Mouse (Mus musculus) retina, postnatal 1 day (tissue): Measurements from ENCODE around the gene Tmem222.

Experiments used
- DNase-seq: peaks from one replicate; pipeline ENCODE4 v3.0.0-alpha.2; 2012

The Tmem222 gene

DNA sequence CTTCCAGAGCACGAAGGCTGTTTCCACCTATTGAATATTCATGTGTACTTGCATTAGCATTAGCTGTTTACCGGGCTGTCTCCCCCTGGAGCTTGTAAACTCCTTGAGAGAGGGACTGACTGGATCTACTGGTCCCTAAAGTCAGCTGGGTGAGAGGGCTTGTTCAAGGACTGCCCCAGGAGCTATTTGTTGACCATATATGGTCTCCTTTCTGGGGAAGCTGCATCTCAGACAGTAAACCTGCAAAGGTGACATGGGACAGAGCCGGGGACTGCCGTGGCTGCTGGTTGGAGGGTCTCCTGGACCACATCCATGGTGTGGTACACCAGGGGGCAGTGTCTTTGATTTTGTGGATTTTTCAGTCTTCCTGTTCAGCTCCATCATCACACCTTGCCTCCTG lies 5.1 kb upstream of the Tmem222 start:
- no peak for DNase-seq

- DNase-seq = peak; percentile 58
Measured at GRCm38 (mm10) chr4:133281951-133282481, 4.4 kb upstream of the Tmem222 start.

- no peak for DNase-seq
Measured at GRCm38 (mm10) chr4:133281513-133281912, 3.9 kb upstream of the Tmem222 start.

DNA sequence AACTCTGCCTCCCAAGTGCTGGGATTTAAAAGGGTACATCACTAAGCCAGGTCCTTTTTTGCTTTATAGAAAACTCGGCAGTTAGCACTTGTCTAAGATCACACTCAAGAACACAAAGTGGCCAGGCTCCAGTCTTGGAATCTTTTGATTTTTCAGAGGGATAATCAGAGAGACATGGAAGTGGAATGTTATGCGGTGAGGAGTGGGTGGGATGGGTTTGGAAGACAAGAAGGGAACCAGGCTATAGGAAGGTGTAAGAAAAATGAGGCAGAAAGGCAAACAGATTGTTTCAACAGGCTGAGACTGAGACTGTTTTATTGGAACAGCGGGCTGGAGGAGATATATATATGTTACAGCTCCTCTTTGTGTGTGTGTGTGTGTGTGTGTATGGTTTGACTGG lies 890 bp upstream of the Tmem222 start:
- no peak for DNase-seq

DNA sequence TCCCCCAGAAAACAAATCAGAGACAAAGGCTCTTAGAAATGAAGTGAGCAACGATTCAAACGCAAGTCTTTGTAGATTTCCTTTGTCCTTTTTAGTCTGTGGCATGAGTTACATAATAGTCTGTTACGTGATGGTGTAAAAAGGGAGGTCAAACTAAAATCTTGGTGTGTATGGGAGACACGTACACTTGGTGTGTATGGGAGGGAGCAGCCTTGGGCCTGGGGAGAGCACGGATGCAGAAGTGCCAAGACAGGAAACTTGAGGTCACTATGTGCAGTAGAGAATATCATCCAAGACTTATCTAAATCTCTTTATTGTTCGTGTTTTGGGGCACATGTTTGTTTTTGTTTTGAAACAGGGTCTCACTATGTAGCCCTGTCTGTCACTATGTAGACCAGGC lies 475 bp upstream of the Tmem222 start:
- DNase-seq = no peak

DNA sequence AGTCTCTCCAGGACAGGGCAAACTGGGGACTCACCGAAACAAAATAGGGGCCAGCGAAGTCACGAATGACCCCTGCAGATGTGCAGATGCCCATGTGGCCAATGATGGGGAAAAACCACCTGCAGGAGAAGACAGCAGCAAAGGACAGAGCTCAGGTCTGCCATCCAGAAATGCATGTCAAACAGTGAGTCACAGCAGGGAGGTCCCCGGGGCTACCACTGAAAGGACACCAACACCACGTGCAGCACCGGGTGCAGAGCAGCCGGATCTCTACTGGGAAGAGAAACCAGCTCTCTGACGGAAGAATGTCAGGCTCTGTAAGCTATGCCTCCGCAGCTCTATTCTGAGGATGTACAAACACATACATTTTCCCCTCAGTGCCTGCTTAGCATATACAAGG lies 6.7 kb downstream of the Tmem222 start:
- no peak for DNase-seq

- DNase-seq = no peak
Measured at GRCm38 (mm10) chr4:133269596-133269995, 8.0 kb downstream of the Tmem222 start.

DNA sequence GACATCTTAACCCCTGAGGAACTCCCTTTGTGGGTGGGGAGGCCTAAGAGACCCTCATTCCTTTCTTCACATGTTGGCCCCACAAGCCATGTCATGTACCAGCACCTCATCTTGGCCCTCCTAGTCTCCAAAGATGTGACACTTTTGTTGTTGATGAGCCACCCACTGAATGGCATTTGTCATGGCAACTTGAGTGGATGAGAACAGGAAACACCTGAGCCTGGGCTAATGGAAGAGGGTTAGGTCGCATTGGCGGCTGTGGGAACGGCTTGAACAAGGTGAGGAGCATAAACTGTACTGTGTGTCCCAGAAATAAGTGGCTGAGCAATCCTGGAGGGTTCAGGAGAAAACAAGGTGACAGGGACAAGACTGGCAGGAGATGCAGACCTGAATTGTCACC lies 8.7 kb downstream of the Tmem222 start:
- DNase-seq = no peak

- no peak for DNase-seq
Measured at GRCm38 (mm10) chr4:133266248-133266880, 11.2 kb downstream of the Tmem222 start.

- no peak for DNase-seq
Measured at GRCm38 (mm10) chr4:133265759-133266158, 11.8 kb downstream of the Tmem222 start.

GRCm38 (mm10) chr4:133265297-133265696 lies 12.3 kb downstream of the Tmem222 start:
- no peak for DNase-seq

DNA sequence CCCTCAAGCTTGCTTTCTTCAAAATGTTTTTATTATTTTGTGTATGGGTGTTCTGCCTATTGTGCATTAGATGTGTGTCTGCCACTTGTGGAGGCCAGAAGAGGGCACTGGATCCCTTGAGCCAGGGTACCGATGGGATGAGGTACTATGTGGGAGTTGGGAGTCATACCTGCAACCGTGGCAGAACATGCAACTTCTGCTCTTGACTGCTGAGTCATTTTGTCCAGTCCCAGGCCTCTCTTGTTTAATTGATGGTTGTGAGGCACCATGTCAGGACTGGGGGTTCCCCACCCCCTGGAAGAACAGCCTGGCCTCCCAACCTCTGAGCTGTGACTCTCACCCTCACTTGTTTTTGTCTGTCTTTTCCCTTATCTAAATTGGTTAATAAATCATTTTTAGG lies 13.0 kb downstream of the Tmem222 start:
- no peak for DNase-seq

- DNase-seq = no peak
Measured at GRCm38 (mm10) chr4:133263756-133264155, 13.8 kb downstream of the Tmem222 start.

GRCm38 (mm10) chr4:133262882-133263281 lies 14.7 kb downstream of the Tmem222 start, which contains the start of gene Sytl1:
TSS of gene Sytl1 (minus strand) at chr4:133263113.
- no peak for DNase-seq

GRCm38 (mm10) chr4:133262375-133262765 lies 15.2 kb downstream of the Tmem222 start:
- DNase-seq = no peak

DNA sequence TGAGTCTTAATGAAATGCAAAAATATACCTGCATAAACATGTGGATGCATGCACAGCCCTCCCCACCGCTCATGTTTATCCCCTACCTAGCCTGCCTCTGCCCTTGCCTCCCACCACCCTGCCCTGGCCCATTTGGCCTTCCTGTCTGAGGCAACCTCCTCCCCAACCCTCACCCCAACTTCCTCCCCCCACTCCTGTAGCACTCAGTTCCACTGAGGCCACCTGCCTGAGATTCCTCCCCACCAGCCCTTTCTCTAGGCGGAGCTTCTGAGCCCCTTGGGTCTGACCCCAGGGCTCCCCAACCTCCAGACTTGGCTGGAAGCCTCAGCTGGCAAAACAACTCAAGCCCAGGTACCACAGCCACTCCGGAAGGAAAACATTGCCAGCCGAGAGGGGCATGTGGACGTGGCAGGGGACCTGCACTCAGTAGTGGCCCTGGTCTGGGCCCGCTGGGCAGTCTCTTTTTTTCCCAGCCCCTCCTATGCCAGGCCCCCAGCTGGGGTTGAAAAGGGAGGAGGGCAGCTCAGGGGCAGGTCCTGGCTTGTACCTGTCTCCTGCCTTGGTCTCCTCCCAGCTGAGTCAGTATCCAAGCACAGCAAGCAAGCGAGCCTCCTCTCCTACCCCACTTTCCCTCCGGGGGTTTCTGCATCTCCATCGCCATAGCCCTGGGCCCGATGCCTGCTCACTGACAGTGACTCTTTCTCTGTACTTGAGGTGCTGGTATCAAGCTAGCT lies 15.8 kb downstream of the Tmem222 start:
- no peak for DNase-seq

GRCm38 (mm10) chr4:133257798-133258408 lies 19.7 kb downstream of the Tmem222 start:
- no peak for DNase-seq

- DNase-seq = no peak
Measured at GRCm38 (mm10) chr4:133257230-133257629, 20.4 kb downstream of the Tmem222 start.

DNA sequence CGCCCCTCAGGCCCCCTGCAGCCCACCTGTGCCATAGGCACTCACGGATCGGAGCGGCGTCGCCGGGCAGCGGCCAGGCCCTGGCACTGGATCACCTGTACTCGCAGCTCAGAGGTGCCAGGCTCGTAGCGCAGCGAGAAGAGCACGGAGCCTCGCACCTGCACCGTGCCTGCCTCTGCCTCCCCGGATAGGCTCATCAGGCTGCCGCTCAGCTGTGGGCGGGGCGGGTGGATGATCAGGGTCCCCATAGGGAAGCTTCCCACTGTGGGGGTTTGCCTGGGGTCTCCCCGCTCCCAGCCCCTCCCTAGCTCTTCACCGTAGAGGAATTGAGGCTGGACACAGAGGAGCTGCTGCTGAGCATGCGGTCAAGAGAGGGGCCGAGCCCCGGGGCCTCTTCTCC lies 20.8 kb downstream of the Tmem222 start:
- no peak for DNase-seq

GRCm38 (mm10) chr4:133255392-133255791 lies 22.2 kb downstream of the Tmem222 start:
- no peak for DNase-seq

- DNase-seq = no peak
Measured at GRCm38 (mm10) chr4:133253412-133253811, 24.2 kb downstream of the Tmem222 start.

DNA sequence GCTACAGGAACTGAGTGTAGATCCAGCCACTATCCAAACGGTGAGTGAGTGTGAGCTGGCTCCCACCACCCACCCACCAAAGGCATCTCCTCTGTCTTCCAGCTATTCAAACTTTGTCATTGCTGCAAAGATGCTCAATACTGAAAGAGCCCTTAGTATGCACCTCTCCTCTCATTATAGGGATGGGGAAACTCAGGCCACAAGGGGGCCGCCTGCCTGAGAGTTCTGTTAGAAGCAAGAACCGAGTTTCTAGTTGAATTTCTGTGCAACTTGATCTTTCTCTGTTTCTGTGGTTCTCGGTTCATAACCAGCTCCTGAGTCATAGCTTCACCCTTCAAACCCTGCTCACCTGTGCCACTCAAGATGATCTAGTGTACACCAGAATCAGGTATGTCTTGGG lies 25.5 kb downstream of the Tmem222 start:
- DNase-seq = no peak

- DNase-seq = no peak
Measured at GRCm38 (mm10) chr4:133251214-133251613, 26.4 kb downstream of the Tmem222 start.

DNA sequence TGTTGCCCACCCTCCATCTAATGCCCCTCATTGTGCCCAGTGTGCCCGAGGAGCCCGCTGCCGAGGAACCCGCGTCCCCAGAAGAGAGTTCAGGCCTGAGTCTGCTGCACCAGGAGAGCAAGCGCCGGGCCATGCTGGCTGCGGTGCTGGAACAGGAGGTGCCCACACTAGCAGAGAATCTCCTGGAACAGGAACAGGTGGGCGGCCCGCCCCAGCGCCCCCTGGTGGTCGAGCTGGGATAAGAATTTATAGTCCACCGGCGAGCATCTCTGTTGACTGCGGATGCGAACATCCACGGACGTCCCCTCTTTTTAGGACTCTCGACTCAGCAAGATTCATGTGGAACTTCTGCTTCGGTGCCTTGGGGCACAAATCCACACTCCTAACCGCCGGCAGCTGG lies 27.0 kb downstream of the Tmem222 start:
- peak; percentile 69 for DNase-seq
